Mouse (Mus musculus): ENCODE data around the gene Slu7. TPM values are rescaled to one million over a fixed set of nuclear protein-coding genes. Genes with fewer than 3 reads are reported as not detected.

Gene Slu7
- 16.9 and 28.6 TPM in 2 replicates for total RNA-seq (2014; fragmentation: Nextera tagmentation)
- total RNA-seq (2017), result 72.0 and 83.0 TPM in 2 replicates

DNA sequence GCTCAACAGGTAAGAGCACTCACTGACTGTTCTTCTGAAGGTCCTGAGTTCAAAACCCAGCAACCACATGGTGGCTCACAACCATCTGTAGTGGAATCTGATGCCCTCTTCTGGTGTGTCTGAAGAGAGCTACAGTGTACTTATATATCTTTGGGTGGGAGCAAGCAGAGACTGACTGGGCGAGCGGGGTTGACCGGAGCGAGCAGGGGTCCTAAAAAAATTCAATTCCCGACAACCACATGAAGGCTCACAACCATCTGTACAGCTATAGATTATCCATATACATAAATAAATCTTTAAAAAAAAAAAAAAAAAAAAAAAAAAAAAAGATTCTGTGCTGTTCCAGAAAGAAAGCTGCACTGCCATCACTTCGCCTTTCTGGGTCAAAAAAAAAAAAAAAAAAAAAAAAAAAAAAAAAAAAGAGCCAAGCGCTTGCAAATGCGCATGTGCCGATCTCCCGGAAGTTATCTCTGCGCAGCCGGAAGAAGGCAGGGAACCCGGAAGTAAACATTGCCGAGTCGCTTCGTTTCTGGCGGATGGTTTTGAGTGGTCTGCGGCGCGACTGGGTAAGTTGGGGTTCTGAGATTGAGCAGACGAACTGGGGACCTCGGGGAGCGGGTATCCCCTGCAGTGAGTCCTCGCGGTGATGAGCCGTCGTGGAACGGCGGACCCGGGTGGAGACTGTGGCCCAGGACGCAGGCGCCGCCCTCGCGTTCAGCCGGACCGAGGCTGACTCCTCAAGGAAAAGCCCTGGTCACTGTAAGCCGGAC is at the start of gene Slu7:
TSS of gene Slu7 (plus strand) at position 491 of the 770 bp plus-strand sequence.
- ATAC-seq (replicated peaks; ENCODE audit: low FRiP score, low TSS enrichment, poor library complexity, severe bottlenecking), result peak; percentile 90

DNA sequence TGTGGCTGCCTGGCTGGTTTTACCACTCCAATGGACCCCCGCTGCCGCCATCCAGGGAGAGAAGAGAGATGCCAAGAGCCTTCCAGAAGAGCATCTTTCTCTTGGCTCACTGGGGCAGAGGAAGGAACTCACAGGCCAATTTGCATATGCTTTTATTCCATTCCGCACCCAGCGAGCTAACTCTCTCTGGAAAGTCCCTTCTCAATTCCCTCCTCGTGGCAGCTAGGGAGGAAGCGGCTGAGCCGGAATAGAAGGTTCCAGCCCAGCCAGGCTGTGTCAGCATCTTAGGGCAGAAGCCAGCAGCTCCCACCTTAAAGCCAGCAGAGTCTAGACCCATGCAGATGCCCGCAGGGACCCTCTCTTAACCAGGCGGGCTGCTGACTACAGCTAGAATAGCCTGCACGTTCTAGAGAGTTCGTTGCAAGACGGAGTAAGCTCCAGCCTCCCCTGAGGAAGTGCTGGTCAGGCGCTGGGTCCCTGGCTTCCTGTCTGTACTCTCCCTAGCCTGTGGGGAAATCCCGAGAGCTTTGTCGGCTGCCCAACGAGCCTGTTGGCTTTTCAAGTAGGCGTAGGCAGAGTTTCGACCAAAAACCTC is 48.4 kb upstream of the Slu7 start:
- peak; percentile 67 for ATAC-seq (replicated peaks; ENCODE audit: low FRiP score, low TSS enrichment, poor library complexity, severe bottlenecking)

DNA sequence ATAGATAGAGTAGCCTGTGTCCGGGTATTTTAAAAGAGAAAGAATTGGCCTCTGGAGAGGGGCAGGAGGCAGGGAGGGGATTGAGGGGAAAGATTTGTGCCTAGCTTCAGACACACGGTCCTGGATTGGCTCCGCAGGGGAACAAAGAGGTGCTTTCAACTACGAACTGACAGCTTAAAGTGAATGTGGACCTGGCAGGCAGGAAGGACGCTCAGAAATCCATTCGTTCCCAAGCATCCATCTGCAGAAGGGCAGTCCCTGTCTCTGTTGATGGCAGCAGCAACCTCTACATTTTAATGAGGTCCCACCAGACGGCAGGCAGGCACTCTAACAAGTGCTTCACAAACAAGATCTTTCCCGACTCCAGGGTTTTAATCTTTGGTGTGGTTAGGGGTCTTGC is 47.8 kb upstream of the Slu7 start:
- ATAC-seq (replicated peaks; ENCODE audit: low FRiP score, low TSS enrichment, poor library complexity, severe bottlenecking), result no peak

DNA sequence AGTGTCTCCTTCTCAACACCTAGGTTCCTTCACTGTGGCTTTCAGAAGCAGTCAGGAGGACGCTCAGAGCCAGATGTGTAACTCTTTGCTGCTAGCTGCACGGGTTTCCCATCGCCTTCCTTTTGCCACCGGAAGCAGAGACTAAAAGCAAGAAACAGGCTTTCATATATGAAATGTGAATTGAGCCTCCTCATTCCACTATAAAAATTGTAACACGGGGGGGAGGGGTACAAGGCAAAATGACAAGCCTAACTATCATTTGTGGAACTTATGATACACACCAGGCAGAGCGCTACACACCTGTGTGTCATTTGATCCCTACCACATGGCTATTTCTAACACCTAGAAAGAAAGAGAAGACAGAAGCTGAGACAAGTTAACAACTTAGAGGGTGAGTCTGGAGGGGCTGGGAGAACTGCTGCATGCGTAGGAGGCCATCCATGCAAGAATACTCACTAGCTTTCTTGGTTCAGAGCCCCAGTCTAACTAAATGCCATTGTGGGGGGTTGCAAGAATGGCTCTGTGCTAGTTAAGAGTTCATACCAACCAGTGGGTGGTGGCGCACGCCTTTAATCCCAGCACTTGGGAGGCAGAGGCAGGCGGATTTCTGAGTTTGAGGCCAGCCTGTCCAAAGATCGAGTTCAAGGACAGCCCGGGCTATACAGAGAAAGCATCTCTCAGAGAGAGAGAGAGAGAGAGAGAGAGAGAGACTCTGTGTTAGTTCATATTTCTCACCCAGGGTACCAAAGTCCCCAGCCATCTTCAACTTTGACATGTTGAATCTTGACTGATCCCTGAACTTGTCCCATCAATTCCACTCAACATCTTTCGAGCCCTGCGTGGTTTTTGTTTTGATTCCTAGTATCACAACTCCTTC is 46.3 kb upstream of the Slu7 start:
- no peak for ATAC-seq (replicated peaks; ENCODE audit: low FRiP score, low TSS enrichment, poor library complexity, severe bottlenecking)

DNA sequence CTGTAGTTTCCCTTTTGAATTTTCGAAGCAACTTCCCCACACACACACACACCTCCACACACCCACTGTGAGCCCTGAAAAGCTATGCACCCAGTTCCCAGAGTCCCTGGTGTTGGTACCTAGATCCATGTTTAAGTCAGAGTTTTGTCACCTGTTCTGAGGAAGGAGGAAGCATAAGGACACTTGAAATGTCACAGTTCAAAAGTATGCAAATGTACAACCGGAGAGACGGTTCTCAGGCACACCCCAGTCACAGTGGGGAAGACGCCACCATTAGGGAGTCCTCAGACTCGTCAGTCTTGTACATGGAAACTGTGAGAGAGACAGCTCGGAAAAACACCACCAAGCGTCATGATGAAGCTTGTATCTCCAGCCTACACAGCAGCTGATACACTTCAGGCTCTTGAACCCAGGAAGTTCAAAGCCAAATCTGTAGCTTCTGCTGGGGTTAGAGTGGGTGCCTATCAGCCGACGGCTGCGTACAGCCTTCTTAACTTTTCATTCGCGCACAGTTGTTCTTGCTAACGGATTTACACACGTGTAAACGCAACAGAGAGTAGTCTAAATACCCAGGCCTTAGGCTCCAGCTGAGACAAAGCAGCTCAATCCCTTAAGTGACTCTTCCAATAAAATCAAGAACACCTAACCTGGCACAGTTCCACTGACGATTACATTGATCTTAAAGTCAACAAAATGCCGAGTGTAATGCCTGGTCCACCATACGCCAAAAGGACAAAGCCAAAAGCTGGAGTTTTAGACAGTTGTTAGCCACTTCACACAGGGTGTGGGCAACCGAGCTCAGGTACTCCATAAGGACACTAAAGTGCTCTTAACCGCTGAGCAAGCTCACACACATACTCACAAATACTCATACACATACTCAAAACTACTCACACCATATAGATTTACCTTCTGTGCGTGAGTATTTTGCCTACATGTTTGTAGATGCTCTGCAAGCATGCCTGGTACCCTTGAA is 45.1 kb upstream of the Slu7 start:
- ATAC-seq (replicated peaks; ENCODE audit: low FRiP score, low TSS enrichment, poor library complexity, severe bottlenecking), result no peak

DNA sequence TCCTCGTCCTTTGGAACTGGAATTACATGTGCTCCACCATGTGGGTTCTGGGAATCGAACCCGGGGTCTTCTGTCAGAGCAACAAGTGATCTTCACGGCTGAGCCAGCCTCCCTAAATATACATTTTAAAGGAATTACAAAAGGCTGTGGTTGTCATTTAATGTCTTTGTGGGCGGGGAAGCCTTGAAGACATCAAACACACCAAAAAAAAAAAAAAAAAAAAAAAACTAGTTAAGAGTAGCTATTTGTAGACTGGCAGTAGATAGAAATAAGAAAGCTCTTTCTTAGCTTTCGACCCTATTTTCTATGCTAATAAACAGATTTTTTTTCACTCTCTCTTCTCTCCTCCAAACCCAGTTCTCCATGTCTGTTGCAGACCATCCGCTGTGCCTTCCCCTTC is 44.4 kb upstream of the Slu7 start:
- no peak for ATAC-seq (replicated peaks; ENCODE audit: low FRiP score, low TSS enrichment, poor library complexity, severe bottlenecking)

DNA sequence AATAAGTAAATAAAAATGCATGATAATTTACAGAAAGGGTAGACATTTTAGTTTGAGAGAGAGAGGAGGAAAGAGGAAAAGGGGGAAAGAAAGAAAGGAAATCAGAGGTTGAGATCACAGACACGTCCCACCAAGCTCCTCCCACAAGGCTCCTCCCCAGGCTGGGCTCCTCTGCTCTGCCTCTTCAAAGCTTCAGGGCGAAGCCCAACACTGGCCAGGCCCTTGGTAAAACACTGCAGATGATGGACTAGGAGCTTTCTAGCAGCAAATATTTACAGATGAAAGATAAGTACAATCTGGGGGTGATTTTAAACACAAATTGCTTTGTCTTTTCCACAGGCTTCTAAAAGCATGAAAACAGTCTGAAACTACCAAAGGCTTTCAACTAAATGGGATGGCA is 40.8 kb upstream of the Slu7 start:
- no peak for ATAC-seq (replicated peaks; ENCODE audit: low FRiP score, low TSS enrichment, poor library complexity, severe bottlenecking)

DNA sequence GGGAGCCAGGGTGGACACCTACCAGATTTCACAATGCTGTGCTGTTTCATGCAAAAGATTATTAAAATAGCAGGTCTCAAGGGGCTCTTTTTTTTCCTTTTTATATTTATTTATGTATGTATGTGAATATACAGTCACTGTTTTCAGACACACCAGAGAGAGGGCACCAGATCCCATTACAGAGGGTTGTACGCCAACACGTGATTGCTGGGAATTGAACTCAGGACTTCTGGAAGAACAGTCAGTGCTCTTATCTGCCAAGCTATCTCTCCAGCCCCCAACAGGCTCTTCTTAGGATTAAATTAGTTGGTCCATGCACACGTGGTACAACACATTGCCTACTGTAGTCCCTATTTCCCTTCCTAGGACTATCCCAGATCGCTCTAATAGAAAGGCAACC is 40.2 kb upstream of the Slu7 start:
- no peak for ATAC-seq (replicated peaks; ENCODE audit: low FRiP score, low TSS enrichment, poor library complexity, severe bottlenecking)

DNA sequence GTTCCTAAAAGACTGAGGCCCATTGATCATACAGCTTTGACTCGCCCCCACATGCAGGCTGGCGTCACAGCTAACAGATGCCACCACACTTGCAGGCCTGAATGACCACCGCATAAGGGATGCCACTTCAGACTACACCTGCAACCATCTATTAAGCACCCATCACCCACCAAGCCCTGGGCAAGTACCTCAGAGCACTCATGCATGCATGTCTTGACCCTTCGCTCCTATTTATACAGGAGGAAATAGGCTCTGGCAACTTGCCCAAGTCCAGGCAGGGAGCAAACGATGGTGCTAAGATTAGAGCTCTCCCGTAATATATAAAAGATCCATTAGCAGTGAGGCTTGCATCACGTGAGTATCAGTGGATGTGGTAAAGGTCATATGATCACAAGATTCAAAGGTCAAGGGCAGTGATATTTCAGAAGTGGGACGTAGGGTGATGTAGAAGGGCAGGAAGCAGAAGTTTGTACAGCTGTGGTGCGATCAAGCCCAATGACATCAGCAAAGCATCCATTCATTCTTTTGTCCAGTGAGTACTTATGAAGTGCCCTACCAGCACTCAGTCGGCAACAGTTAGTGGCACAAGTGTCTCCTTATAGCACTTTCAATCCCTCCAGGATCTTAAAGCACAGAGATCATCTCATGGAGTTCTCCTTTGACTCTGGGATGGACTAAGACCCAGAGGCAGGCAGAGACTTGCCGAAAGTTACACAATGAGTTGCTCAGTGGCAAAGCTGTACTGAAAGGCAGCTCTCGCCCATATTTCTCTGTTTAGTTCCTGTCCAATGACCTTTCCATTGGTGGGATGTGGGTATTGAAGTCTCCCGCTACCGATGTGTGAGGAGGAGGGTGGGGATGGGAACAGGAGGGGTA is 38.2 kb upstream of the Slu7 start:
- ATAC-seq (replicated peaks; ENCODE audit: low FRiP score, low TSS enrichment, poor library complexity, severe bottlenecking), result no peak

DNA sequence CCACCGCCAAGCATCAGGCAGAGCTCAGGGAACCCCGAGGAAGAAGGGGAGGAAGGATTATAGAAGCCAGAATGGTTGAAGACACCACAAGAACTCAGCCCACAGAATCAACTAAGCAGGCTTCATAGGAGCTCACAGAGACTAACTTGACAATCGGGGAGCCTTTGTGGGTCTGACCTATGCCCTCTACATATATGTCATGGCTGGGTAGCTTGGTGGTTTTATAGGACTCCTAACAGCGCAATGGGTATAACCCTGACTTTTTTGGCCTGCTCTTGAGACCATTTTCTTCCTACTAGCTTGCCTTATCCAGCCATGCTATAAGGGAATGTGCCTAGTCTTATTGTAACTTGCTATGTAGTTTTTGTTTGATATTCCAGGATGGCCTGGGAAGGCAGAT is 37.3 kb upstream of the Slu7 start:
- no peak for ATAC-seq (replicated peaks; ENCODE audit: low FRiP score, low TSS enrichment, poor library complexity, severe bottlenecking)

DNA sequence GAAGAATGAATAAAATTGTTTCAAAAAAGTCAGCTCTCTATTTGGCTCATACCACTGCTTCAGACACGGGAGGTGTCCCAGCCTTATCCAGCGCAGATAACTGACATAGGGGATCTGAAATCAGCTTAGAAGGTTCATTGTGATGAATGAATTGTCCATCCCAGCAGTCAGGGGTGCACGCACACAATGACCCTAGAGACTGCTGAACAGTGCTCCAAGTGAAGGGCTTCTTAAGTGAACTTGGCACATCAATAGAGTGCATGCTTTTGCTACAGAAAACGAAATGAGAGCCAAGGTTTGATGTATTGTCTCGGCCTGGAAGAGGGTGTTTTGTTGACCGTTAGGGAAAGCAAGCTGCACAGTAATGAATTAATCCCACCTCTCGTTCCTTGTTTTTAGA is 36.9 kb upstream of the Slu7 start:
- ATAC-seq (replicated peaks; ENCODE audit: low FRiP score, low TSS enrichment, poor library complexity, severe bottlenecking), result no peak

DNA sequence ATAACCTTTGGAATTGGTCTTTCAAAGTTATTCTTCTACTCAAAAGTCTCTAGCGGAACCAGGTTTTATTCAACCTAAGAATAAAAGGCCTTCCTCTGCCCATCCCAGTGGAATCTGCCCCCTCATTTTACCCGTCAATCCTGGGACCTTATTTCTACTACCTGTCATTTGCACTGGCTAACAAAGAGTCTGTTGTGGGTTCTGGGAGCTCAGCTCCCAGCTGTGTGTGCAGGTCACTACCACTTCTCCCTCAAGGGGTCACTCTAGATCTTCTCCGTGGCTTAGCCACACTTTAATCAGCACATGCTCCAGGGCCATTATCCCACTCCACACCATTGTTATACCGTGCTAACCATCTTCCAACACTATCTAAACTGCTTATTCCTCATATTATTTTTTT is 34.2 kb upstream of the Slu7 start:
- no peak for ATAC-seq (replicated peaks; ENCODE audit: low FRiP score, low TSS enrichment, poor library complexity, severe bottlenecking)

DNA sequence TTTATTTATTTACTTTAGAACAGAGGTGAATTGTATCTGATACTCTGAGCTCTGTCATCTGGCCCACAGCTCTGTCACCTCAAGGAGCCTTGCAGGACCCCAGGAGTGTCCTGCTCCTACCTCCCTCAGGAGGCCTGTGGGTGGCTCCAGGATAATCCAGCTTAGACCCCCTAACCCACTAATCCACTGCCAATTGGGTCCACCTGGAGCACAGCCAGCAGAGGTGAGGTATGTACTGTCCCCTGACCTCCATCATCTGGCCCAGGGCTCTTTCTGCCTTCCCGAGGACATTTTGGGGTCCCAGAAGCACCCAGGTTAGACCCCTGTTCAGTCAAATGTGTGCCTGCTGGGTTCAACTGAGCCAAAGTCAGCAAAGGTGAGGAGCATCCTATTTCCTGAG is 33.4 kb upstream of the Slu7 start:
- ATAC-seq (replicated peaks; ENCODE audit: low FRiP score, low TSS enrichment, poor library complexity, severe bottlenecking), result no peak

DNA sequence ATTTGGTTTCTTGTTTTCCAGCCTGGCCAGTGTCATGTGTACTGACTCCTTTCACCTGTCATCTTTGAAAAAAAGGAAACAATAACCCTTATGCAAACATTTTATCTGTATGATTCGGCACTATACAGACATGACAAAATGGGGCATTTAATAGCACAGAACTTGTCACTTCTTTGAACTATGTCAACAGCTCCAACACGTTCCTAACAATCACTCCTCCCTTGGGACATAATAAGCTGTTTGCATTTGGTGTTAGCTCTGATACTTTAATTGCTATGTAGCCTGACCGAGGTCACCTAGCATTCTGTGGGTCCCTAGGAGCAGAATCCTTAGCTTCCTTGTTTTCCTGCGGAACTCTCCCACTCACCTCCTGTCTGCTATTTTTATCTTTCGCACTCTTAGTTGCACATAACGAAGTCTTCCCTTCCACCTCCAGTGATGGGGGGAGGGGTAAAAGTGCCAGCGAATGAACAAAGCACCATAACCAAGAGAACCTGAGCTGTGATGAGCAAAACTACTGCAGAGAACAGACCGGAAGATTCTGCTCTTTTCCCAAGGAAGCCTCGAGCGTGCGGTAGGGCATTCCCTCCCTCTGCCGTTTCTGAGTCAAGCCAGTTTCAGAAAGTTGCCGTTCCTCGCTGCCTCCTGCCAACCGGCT is 29.3 kb upstream of the Slu7 start:
- no peak for ATAC-seq (replicated peaks; ENCODE audit: low FRiP score, low TSS enrichment, poor library complexity, severe bottlenecking)

DNA sequence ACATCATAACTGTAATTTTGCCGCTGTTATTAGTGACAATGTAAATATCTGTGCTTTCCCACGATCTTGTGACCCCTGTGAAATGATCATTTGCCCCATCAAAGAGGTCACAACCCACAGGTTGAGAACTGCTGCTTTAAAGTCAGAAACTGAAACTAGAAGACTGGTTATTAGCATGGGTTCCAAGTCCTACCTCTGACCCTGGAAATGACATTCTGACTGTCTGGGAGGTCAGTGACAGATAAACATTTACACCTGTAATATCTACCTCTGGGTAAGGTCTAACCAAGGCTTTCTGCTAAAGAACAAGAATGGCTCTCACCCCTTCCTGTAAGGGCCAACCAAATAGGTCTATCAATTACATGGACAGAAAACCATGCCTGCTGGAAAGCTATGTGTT is 24.7 kb upstream of the Slu7 start:
- no peak for ATAC-seq (replicated peaks; ENCODE audit: low FRiP score, low TSS enrichment, poor library complexity, severe bottlenecking)

DNA sequence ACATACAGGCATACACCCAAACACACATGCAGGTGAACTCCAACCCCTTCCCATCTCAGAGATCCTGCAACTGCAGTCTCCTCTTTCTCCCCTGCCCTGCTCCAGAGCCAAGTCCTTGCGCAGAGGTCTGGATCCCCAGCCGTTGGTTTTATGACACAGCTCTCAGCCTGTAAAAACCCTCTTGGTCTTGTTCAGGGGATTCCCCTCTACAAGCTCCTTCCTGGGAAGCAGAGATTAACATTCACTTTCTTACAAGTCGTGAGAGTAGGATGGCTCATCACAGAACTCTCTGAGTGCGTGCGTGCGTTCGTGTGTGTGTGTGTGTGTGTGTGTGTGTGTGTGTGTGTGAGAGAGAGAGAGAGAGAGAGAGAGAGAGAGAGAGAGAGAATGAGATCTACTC is 23.3 kb upstream of the Slu7 start:
- ATAC-seq (replicated peaks; ENCODE audit: low FRiP score, low TSS enrichment, poor library complexity, severe bottlenecking), result no peak

DNA sequence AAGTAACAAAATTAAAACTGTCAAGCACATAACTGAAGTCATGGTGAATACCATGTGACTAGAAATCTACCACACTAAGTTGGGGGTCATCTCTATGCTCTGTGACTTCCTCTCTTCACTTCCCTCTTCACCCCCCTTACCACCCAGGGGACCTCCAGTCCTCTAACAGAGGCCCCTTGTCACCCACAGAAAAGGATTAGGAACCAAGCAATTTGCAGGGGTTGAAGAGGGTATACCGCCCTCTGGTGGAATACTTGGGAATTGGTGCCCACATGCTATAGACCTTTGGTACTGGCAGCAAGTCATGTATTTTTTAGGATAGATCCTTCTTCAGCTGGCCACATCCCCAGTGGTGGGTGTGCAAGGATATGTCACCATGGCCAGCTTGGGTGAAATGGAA is 22.1 kb upstream of the Slu7 start:
- ATAC-seq (replicated peaks; ENCODE audit: low FRiP score, low TSS enrichment, poor library complexity, severe bottlenecking), result peak; percentile 90
